In the genomic region with DNA sequence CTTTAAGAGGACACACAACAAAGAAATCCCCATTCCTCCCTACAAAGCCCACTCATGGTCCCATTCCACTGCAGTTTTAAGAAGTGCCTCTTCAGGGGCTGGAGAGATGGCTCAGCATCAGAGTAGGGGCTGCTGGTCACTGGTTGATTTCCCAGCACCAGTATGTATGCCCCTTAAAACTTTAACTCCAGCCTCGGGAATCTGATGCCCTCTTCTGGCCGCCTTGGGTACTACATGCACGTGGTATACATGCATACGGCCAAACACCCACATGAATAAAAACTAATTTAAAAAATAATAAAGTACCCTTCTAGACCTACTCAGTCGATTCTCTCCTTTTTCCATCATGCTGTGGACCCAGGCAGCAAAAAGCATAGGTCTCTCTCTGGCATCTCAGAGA, we compare ENCODE assay signal across 9 mouse cellular contexts. TPM values are rescaled to one million over a fixed set of nuclear protein-coding genes. Genes with fewer than 3 reads are reported as not detected.
DNase-seq lines count a peak whose midpoint lies in the region; ATAC-seq lines count a peak whose summit lies in the region.
"Had no signal": no experiment of that assay in that cellular context is flagged by ENCODE, and none has a peak within 500 bp of the region (broad histone marks: within the 10 kb centered on the region; RNA-seq: fewer than 3 reads in every experiment).

No protein-coding gene starts in this region.

- ATAC-seq in forebrain, embryonic 11.5 days (replicated peaks; ENCODE audit: low FRiP score): no peak
- ATAC-seq in forebrain, embryonic 16.5 days: no peak

- WGBS in forebrain, embryonic 11.5 days: 11% methylated on average over 5 of the region's 5 CpGs
- 9% methylated on average over 5 of the region's 5 CpGs for WGBS in forebrain, embryonic 16.5 days

- H3K9me3 ChIP-seq in forebrain, embryonic 11.5 days (ENCODE audit: control insufficient read depth, low read length): no peaks in the 10 kb centered on the region
- H3K9me3 ChIP-seq in forebrain, embryonic 16.5 days (ENCODE audit: control insufficient read depth, low read length): no peaks in the 10 kb centered on the region
- H3K9me3 ChIP-seq: hindbrain, embryonic 15.5 days had no signal

- no peak overlapping the region for H3K9ac ChIP-seq in forebrain, embryonic 11.5 days (ENCODE audit: low read length)
- no peak overlapping the region for H3K9ac ChIP-seq in forebrain, embryonic 16.5 days (replicated peaks; ENCODE audit: low read depth, low read length)
- H3K9ac ChIP-seq: hindbrain, embryonic 15.5 days had no signal

- H3K36me3 ChIP-seq in forebrain, embryonic 11.5 days (ENCODE audit: control insufficient read depth, insufficient read depth, low read length): no peaks in the 10 kb centered on the region
- peaks cover 5% of the 10 kb centered on the region; the same call in 1 of the 2 replicates for H3K36me3 ChIP-seq in forebrain, embryonic 16.5 days (ENCODE audit: control insufficient read depth, insufficient read depth)

- DNase-seq in forebrain, embryonic 11.5 days (ENCODE audit: low spot score): peak; percentile 84
- DNase-seq in right cerebral cortex, adult 18-20 months: peak; percentile 49
- DNase-seq in right cerebral cortex, postnatal 36 days (ENCODE audit: low spot score in 2 of 2): no peak
- peak; percentile 49 for DNase-seq in cerebellum, adult 9-11 months
- peak; percentile 77 for DNase-seq in heart, postnatal 4 days
- DNase-seq in lung, postnatal 14 days: peak; percentile 80
- peak; percentile 69 to 85 for DNase-seq in spleen, postnatal 10 days (ENCODE audit: low spot score in 2 of 2)

- no peak overlapping the region for H3K27ac ChIP-seq in forebrain, embryonic 11.5 days (ENCODE audit: low read depth, low read length)
- H3K27ac ChIP-seq in forebrain, embryonic 16.5 days (ENCODE audit: low read length): no peak overlapping the region
- H3K27ac ChIP-seq: hindbrain, embryonic 15.5 days had no signal

- no peaks in the 10 kb centered on the region for H3K27me3 ChIP-seq in forebrain, embryonic 11.5 days (ENCODE audit: control insufficient read depth, insufficient read depth, low read length)
- H3K27me3 ChIP-seq in forebrain, embryonic 16.5 days (replicated peaks; ENCODE audit: control insufficient read depth, insufficient read depth, low read length): no peaks in the 10 kb centered on the region
- H3K27me3 ChIP-seq: hindbrain, embryonic 15.5 days had no signal

- no peaks in the 10 kb centered on the region for H3K4me1 ChIP-seq in forebrain, embryonic 11.5 days (replicated peaks; ENCODE audit: control insufficient read depth, insufficient read depth, low read length)
- H3K4me1 ChIP-seq in forebrain, embryonic 16.5 days (replicated peaks; ENCODE audit: control insufficient read depth, insufficient read depth, low read length): no peaks in the 10 kb centered on the region
- H3K4me1 ChIP-seq: hindbrain, embryonic 15.5 days had no signal

- H3K4me2 ChIP-seq in forebrain, embryonic 11.5 days (ENCODE audit: low read depth, low read length, severe bottlenecking): no peak overlapping the region
- H3K4me2 ChIP-seq in forebrain, embryonic 16.5 days (ENCODE audit: low read length): no peak overlapping the region
- H3K4me2 ChIP-seq: hindbrain, embryonic 15.5 days had no signal

- no peak overlapping the region for H3K4me3 ChIP-seq in forebrain, embryonic 11.5 days (ENCODE audit: low read depth, low read length)
- H3K4me3 ChIP-seq in forebrain, embryonic 16.5 days (replicated peaks; ENCODE audit: low read length): no peak overlapping the region
- H3K4me3 ChIP-seq: hindbrain, embryonic 15.5 days had no signal

RNA-seq across cellular contexts. Expression of gene Gabbr2, which starts 28.9 kb away (rescaled TPM):
- polyA plus RNA-seq in forebrain, embryonic 11.5 days (2014; fragmentation: Nextera tagmentation; extraction: Ambion mirVana): 0.27 and 0.52 TPM in 2 replicates
- 3.9 and 5.5 TPM in 2 replicates for polyA plus RNA-seq in forebrain, embryonic 16.5 days (2015; fragmentation: Nextera tagmentation; extraction: Ambion mirVana)
- total RNA-seq in heart, postnatal 4 days (2021): under 1 TPM in 1 of 2 experiments, not detected in 1; 0.19 TPM

RNA-seq across cellular contexts. Expression of gene Anks6, which starts 36.7 kb away (rescaled TPM):
- polyA plus RNA-seq in forebrain, embryonic 11.5 days (2014; fragmentation: Nextera tagmentation; extraction: Ambion mirVana): 4.3 and 4.4 TPM in 2 replicates
- polyA plus RNA-seq in forebrain, embryonic 16.5 days (2015; fragmentation: Nextera tagmentation; extraction: Ambion mirVana): 4.6 and 4.9 TPM in 2 replicates
- 1 to 10 TPM; 5.1 to 5.5 TPM for total RNA-seq in heart, postnatal 4 days (2021)

Comparison
In these comparisons a context has a peak if more than half of its experiments do, and no peak if none do; other contexts are left out.
1. DNase-seq: peak in forebrain, embryonic 11.5 days (single experiment), right cerebral cortex, adult 18-20 months (single experiment), cerebellum, adult 9-11 months (single experiment), heart, postnatal 4 days (single experiment), lung, postnatal 14 days (single experiment) and spleen, postnatal 10 days (2 of 2); none in right cerebral cortex, postnatal 36 days (0 of 2).